Mouse (Mus musculus) liver, adult (tissue): Measurements from ENCODE around the gene Top3a.

Source experiments
- GATA4 ChIP-seq: IDR thresholded peaks from 2 replicates; pipeline ENCODE4 v1.6.1; 2014; ENCODE audit warnings: mild to moderate bottlenecking, low read length; ENCODE audit not compliant: insufficient replicate concordance

Top3a gene

DNA sequence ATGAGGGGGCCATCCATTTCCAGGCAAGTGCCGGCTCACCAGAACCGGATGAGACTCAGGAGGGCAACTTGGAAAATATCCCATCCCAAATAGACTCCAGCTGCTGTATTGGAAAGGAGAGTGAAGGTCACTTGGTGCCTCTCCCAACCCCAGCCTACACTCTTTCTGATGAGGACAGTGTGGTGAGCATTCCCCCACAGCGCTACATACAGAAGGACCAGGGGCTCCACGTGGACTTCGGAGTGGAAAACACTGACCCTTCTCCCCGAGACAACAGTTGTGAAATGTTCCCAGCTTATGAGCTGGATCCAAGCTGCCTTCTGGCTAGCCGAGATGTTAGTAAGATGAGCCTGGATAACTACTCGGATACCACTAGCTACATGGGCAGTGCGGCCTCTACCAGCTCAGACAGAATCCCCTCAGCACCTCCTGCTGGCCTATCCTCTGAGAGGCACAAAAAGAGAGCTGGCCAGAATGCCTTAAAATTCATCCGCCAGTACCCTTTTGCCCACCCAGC, 2.6 kb upstream of the Top3a start:
- TF ChIP-seq GATA4: no peak

DNA sequence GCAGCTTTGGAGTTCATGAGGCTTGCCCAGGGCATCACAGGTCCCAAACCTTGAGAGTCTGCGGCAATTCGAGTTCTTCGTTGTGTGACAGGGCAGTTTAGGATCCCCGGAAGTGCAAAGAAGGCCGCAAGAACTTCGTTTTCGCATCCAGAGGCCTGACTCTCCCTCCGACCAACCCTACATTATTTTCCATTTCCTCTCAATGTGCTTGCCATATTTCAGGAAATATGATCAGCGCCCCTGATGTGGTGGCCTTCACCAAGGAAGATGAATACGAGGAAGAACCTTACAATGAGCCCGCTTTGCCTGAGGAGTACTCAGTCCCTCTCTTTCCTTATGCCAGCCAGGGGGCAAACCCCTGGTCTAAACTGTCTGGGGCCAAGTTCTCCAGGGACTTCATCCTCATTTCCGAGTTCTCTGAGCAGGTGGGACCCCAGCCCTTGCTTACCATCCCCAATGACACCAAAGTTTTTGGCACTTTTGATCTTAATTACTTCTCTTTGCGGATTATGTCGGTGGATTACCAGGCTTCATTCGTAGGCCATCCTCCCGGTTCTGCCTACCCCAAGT, 721 bp upstream of the Top3a start:
- TF ChIP-seq GATA4: no peak

DNA sequence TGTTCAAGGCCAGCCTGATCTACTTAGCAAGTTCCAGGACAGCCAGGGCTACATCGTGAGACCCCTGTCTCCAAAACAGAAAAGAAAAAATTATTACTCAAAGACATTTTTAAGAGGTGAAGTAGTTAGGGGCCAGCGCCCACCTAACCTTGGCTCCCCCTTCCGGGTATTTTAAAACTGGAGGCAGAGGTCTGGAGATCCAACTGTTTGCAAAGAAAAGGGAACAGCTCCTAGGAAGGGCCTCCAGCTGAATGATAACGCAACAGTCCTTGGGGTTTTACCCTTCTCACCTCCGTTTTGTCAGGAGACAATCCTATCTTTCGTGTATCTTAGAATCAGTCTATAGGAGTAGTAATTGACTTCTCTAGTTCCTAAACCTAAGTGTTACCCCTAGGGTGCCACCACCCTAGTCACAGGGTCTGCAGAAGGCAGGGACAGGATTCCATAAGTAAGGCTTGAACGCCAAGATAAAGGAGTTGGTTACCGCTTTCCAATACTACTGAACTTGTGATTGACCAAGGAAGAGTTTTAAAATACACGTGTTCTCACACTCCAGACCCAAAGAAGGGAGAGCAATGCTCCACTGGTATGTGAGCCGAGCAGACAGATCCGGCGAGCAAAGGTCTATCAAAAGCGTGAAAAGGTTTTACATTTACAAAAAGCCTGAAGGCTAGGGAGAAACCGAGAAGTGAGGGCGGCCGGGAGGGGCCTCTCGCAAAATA, 897 bp downstream of the Top3a start:
- no peak for TF ChIP-seq GATA4

DNA sequence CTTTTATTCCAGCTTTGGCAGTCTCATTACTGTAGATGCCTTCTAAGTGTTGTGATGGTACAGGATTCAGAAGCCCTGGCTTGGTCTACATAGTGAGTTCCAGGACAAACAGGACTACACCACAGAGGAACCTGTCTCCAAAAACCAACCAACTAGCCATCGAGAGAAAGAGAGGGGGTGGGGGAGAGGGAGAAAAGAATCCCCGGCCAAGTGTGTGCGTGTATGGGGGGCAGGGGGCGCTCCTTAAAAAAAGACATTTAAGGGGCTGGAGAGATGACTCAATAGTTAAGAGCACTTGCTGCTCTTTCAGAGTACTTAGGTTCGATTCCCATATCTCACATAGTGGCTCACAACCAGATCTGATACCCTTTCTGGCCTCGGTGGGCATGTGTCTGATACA, 1.6 kb downstream of the Top3a start:
- TF ChIP-seq GATA4: no peak

DNA sequence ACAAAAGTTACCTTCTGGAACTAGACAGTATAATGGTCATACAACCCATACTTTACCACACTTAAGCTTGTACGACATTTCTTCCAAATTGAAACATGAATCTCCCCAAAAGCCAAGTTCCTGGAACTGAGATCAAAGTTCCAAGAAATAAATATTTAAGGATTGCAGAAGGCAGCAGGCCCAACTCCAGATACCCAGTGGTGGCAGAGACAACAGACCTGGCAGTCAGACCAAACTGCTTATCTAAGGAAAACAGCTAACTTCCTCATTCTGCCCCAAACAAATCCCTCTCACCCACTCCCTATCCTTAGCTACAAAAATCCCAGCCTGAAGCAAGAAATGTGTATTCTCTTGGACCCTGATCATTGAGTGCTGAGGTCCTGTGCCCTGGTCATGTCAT, 2.3 kb downstream of the Top3a start:
- no peak for TF ChIP-seq GATA4

DNA sequence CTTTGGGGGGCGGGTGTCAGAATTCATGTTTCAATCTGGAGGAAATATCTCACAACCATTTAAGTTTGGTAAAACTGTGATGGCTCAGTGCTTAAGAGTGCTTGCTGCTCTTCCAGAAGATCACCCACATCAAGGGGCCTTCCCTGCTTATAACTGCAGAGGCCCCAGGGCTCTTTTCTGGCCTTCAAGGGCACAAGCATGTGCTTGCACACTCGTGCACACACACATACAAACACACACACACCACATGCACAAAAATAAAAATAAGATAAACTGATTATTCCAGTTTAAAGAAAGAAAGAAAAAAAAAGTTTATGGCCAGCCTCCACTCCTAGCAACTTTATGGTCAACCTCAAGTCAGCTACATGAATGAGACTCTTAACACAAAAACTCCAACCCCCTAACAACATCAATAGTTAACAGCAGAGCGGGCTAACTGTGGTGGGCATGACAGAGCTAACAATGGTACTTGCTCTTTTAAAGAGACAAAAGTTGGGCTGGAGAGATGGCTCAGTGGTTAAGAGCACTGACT, 2.9 kb downstream of the Top3a start:
- TF ChIP-seq GATA4: no peak

DNA sequence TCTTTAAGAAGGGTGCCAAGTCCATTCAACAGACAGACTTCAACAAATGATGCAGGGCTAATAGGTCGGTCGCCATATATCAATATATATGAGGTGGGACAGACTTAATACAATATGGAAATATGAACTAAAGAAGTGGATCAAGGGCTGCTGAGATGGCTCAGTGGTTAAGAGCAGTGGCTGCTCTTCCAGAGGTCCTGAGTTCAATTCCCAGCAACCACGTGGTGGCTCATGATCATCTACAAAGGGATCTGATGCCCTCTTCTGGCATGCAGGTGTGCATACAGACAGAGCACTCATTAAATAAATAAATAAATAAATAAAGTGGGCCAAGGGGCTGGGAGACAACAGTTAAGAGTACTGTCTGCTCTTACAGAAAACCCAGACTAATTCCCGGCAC, 5.0 kb downstream of the Top3a start:
- no peak for TF ChIP-seq GATA4

DNA sequence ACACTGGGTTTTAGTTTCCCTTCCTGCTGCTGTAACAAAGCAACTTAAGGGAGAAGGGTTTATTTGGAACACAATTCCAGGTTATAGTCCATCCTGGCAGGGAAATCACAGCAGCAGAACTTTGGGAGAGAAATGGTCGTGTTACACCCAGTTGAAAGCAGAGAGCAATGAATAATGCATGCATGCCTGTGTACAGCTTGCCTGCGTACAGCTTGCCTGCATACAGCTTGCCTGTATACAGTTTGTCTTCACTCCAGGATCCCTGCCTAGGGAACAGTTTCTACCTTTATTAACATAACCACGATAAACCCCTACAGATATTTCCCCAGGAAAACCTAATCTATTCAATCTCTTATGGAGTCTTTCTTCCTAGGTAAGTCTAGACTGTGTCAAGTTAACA, 6.4 kb downstream of the Top3a start:
- TF ChIP-seq GATA4: no peak

DNA sequence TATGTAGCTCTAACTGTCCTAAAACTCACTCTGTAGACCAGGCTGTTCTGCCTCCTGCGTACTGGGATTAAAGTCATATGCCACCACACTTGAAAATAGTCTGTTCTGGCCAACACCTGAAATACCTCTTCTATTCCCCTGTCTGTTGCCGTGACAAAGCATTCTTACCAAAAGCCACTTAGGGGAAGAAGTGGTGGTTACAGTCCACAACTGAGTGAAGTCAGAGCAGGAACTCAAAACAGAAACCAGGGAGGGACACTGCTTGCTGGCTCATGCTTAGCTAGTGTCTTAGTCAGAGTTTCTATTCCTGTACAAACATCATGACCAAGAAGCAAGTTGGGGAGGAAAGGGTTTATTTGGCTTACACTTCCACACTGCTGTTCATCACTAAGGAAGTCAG, 7.8 kb downstream of the Top3a start:
- TF ChIP-seq GATA4: no peak

DNA sequence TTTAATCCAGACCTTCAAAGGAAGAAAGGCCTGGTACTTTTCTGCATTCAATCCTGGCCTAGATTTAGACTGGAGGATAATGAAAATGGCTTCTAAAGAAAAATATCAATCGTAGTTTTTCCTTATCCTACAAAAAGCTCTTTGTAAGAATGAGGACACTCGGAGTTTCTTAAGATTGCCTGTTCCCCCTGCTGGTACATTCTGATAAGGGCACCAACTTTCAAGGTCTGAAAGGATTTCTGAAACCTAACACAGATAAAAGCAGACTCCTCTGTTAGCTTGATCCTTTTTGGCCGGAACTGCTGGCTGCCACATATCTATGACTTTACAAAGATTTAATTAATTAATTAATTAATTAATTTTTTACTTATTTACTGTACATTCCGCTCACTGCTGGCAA, 10.2 kb downstream of the Top3a start:
- no peak for TF ChIP-seq GATA4

DNA sequence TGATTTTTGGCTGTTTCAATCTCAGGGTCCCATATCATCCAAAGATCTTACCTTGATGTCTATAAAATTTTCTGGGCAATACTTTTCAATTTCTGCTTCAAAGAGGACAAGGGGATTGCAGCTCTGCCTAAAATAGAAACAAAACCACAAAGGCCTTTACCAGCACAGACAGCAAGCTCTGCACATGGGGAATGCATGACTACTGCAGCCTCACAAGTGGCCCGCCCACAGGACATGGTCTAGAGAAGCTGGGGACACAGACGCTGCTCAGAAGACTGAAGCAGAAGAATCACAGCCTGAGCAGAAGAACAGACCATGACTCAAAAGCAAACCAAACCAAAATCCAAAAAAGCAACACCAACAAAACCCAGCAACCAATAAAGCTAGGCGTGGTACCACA, 15.5 kb downstream of the Top3a start:
- no peak for TF ChIP-seq GATA4

DNA sequence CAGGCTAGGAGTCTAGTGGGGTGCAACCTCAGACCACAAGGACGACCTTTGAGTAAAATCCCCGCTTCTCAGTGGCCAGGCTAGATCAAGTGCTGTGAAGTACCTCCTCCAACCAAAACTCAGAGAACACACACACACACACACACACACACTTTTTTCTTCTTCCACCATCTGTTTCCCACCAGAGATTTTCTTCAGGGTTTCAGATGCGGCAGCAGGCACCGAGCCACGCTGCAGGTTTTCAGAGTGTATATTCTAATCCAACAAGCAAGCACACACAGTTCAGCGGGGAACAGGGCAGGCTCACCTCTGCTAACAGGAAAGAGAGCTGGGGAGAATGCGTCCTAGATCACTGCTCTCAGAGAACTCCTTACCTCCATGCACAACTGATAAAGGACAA, 21.6 kb downstream of the Top3a start:
- TF ChIP-seq GATA4: no peak

DNA sequence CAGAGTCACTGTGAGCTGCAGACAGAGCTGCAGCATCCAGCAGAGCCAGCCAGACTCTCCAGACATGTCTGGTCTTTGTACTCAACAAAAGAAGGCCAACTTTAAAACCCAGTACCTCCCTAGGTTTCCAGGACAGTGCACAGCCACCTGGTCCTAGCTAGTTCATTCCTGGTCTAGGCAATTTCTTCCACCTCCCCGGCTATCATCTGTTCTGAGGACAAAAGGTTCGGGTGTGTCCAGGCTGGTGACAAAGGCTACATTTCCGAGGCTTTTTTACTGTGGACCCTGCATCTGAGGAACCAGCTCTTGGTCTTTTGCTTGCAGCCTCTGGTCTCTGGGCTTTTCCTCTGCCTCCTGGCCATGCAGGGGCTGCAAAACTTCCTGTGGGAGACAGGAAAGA, 36.8 kb downstream of the Top3a start:
- TF ChIP-seq GATA4: no peak

DNA sequence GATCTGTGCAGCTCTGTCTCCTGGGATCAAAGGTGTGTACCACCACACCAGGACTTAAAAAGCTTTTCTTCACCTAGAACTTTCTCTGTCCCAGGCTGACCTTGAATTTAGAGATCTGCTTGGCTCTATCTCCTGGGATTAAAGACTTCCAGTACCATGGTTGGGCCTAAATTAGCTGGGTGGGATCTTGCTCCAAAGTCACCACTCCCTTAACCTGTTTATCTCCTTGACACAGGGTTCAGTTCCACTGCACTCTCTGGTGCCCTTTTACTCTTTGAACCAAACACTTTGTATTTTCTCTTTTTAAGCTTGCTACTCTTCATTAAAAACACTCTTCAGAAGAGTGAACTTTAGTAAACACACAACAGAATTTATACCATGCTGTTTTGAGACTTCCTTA, 39.7 kb downstream of the Top3a start:
- TF ChIP-seq GATA4: no peak

DNA sequence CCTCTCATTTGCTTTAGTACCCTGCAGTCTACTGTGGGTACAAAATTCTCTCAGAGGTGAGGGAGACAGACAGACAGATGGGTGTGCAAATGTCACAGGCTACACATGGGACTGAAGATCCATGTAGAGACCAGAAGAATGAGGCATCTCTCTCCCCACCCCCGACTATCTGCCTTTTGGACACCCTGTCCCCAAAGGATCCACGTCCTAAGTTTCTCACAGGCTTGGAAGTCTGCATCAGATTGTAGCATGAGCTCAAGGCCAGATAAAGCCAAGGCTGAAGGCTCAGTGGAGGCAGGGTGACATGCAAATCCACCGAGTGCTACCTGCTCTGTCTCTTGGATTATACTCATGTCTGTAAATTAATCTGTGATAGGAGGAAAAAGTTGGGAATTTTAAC, 40.7 kb downstream of the Top3a start:
- no peak for TF ChIP-seq GATA4

DNA sequence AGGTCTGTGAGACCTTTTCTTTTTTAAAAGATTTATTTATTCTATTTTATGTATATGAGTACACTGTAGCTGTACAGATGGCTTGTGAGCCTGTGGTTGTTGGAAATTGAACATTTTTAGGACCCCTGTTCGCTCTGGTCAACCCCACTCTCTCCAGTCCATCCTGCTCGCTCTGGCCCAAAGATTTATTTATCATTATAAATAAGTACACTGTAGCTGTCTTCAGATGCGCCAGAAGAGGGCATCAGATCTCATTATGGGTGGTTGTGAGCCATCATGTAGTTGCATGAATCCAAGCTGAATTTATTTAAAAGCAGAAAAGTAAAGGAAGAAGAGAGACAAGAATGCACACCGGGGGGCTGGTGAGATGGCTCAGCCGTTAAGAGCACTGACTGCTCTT, 42.0 kb downstream of the Top3a start:
- TF ChIP-seq GATA4: no peak

DNA sequence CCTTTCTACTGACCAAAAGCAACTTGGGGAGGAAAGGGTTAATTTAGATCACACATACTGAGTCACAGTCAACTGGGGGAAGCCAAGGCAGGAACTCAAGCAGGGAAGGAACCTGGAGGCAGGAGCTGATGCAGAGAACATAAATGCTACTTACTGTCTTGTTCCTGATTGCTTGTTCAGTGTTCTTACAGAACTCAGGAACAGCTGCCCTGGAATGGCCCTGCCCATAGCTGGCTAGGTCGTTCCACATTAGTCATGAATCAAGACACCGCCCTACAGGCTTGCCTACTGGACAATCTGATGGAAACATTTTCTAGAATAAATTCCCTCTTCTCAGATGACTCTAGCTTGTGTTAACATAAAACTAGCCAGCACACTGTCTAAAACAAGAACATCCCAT, 43.0 kb downstream of the Top3a start:
- TF ChIP-seq GATA4: no peak

DNA sequence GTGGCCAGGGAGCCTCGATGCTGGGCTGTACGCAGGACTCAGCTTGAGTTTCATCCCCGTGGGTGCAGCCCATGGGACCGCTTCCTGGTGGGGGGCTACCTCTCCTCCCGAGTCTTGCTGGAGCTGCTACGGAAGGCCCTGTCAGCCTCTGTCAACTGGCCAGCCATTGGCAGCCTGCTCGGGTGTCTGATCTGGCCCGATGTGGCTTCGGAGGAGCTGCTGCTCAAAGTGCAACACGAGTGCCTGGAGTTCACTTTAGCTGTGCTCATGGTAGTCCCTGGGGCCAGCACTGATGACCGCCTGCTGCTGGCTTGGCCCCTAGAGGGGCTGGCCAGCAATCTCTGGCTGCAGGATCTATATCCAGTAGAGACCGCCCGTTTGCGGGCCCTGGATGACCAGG, 45.9 kb downstream of the Top3a start:
- no peak for TF ChIP-seq GATA4

DNA sequence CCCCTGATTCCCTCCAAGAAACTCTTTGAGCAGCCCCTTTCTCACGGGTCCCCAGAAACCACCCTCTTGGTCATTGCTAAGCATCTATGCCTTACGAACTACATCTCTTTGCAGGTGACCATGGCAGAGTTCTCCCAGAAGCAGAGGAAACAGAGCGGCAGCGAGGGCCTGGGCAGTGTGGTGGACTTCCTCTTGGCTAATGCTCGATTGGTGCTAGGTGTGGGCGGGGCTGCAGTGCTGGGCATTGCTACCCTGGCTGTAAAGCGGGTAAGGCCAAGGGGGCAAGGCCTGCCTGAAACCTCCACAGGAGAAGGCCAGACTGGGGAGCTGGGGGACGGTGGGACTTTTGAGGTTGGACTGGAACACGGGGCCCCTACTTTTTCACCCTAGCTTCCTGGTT, 47.0 kb downstream of the Top3a start:
- no peak for TF ChIP-seq GATA4
